Mouse (Mus musculus) C2C12 (cell line): ENCODE measurements around the gene Trp73. TPM values are rescaled to one million over a fixed set of nuclear protein-coding genes. Genes with fewer than 3 reads are reported as not detected.

Experiments
- H3K27me3 ChIP-seq: one replicate; pipeline ENCODE4 v1.6.1; 2011; ENCODE audit not compliant: control insufficient read depth, insufficient read depth, insufficient read length
- H3K36me3 ChIP-seq: one replicate; pipeline ENCODE4 v1.6.1; 2011; ENCODE audit not compliant: control insufficient read depth, insufficient read depth
- H3K4me3 ChIP-seq: one replicate; pipeline ENCODE4 v1.5.1; 2011; ENCODE audit warnings: mild to moderate bottlenecking, control low read depth; ENCODE audit not compliant: poor library complexity, insufficient read depth, severe bottlenecking
- H3K79me2 ChIP-seq: one replicate; pipeline ENCODE4 v1.6.1; 2011; ENCODE audit not compliant: control insufficient read depth, insufficient read depth
- H3K79me3 ChIP-seq: one replicate; pipeline ENCODE4 v1.6.1; 2011; ENCODE audit warnings: low read depth, control low read depth
- H3ac ChIP-seq: one replicate; pipeline ENCODE3; 2011; ENCODE audit warnings: low read depth; ENCODE audit not compliant: control insufficient read depth, insufficient read length
- CEBPB ChIP-seq: IDR thresholded peaks from one replicate; pipeline ENCODE4 v1.6.1; 2011; ENCODE audit warnings: low read depth, mild to moderate bottlenecking, control low read depth, moderate library complexity
- CTCF ChIP-seq: IDR thresholded peaks from one replicate; pipeline ENCODE4 v1.5.1; 2011; ENCODE audit not compliant: control insufficient read depth, insufficient read depth, insufficient read length
- FOSL1 ChIP-seq: IDR thresholded peaks from one replicate; pipeline ENCODE4 v1.8.0; 2011; ENCODE audit warnings: mild to moderate bottlenecking, low read length; ENCODE audit not compliant: poor library complexity, insufficient read depth, severe bottlenecking
- MAX ChIP-seq: IDR thresholded peaks from one replicate; pipeline ENCODE4 v1.6.1; 2011; ENCODE audit warnings: mild to moderate bottlenecking, control low read depth
- MYOD1 ChIP-seq: IDR thresholded peaks from one replicate; pipeline ENCODE4 v1.6.1; 2011; ENCODE audit warnings: low read depth; ENCODE audit not compliant: control insufficient read depth, insufficient read length
- MYOG ChIP-seq: IDR thresholded peaks from one replicate; pipeline ENCODE4 v1.6.1; 2011; ENCODE audit not compliant: control insufficient read depth, insufficient read length; ENCODE audit errors: extremely low read depth
- USF1 ChIP-seq: IDR thresholded peaks from one replicate; pipeline ENCODE4 v1.6.1; 2011; ENCODE audit warnings: low read depth, mild to moderate bottlenecking, control low read depth, moderate library complexity
- polyA plus RNA-seq: library from polyadenylated mRNA; unstranded; fragments of >200 nt; fragmentation: generic; extraction: Trizol; gene quantifications from one replicate; pipeline ENCODE4 v1.2.1, GENCODE M21; 2012; ENCODE audit warnings: missing spikeins

Trp73 gene
- polyA plus RNA-seq, 1 experiment = 0.01 TPM

DNA sequence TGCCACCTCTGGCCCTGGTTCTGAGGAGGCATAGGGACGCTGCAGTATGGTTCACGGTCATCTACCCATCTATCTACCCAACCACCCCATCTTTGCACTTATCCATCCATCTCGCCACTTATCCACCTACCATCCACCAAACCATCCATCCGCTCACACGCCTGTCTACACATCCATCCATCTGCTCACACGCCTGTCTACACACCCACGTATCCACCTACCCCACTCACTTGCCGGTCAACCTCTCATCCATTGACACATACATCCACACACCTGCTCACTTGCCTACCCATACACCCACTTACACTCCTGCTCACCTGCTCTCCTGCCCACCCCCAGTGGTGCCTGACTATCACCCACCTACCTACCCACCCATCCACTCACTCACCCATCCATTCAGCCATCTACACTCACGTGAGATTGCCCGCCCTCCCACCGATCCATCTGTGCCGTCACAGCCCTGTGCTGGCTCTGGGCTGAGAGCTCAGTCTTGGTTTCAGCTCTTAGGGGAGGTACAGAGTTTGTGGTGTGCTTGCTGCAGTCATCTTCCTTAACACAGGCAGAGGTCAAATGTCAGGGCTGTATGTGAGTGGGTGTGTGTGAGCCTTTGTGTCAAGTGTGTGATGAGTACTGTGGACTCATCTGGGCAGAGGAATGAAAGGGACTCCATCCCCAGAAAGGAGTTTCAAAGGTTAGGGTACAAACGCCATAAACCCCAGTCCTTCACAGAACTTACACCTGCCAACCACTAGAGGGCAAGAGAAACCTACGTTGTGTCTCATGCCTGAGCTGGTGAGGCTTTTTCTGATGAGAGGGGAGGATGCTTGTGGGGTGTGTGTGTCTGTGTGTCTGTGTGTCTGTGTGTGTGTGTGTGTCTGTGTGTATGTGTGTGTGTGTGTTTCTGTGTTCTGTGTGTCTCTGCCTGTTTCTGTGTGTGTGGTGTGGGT, 74.9 kb downstream of the Trp73 start:
- peaks cover 20% of the 10 kb centered on the region for H3K27me3 ChIP-seq
- H3K4me3 ChIP-seq = no peak overlapping the region
- no peak overlapping the region for H3ac ChIP-seq
- H3K79me2 ChIP-seq = no peaks in the 10 kb centered on the region
- H3K36me3 ChIP-seq = no peaks in the 10 kb centered on the region
- TF ChIP-seq MYOD1 (no peak), CTCF (peak; percentile 46)
- no peaks in the 10 kb centered on the region for H3K79me3 ChIP-seq

DNA sequence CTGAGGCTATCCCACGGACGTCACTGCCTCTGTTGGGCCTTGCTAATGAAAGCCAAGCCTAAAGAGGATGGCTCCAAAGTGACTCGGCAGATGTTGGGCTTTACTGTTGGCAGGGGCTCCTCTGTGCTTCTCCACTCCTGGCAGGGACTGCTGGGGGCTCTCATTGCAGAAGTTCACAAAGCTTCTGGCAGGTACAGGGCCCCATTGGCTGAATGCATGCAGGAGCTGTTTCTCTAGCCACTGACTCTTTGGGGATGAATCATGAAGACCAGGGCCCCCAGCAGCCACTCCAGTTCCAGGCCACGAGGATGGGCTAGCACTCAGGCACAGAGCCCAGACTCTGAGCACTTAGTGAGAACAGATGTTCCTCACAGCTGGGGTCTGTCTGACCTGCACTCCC, 82.3 kb downstream of the Trp73 start:
- no peaks in the 10 kb centered on the region for H3K79me2 ChIP-seq
- no peak overlapping the region for H3ac ChIP-seq
- H3K36me3 ChIP-seq = no peaks in the 10 kb centered on the region
- TF ChIP-seq MYOD1 (no peak), FOSL1 (no peak), USF1 (no peak), MAX (no peak), CEBPB (no peak), CTCF (no peak), MYOG (no peak)
- no peaks in the 10 kb centered on the region for H3K79me3 ChIP-seq
- no peak overlapping the region for H3K4me3 ChIP-seq
- H3K27me3 ChIP-seq = peaks cover 19% of the 10 kb centered on the region

DNA sequence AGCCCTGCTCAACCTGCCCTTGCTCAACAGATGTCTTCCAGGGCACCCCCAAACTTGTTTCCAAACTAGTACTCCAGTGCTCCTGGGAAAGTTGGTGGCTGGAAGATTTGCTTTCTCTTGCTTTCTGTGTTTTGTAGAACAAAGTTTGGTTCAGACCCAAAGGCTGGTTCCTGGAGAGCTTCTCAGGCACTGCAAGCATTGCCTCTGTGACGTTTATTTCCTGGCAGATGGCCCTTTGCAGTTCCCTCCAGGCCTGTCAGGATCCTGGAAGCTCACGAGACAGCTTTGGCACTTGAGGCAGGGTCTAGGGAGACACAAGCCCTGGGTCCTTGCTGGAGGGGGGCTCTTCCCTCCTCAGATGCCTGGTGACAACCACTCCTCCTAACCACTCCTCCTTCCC, 83.3 kb downstream of the Trp73 start:
- Histone ChIP-seq H3K4me3 (no peak overlapping the region), H3ac (no peak overlapping the region), H3K27me3 (peaks cover 13% of the 10 kb centered on the region), H3K36me3 (no peaks in the 10 kb centered on the region), H3K79me2 (no peaks in the 10 kb centered on the region), H3K79me3 (no peaks in the 10 kb centered on the region)
- TF ChIP-seq MAX (no peak), USF1 (no peak), CTCF (no peak), MYOD1 (no peak), FOSL1 (no peak), MYOG (no peak), CEBPB (no peak)

DNA sequence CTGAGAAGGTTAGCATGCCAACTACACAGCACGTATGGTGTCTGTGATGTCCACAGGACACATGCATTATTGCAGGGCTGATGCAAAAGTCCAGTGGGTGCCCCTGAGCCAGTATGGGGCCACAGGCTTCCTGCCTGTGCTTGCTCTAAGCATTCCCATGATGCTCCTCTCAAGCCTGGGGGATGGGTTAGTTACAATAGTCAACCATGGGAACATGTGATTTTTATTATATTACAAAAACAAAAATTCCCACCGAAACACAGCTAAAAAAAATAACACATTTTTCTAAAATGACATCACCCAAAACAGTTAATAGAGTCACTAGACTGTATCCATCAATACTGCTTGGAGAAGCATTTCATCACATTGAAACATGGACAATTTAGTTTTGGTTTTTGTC, 84.0 kb downstream of the Trp73 start:
- TF ChIP-seq CEBPB (no peak), CTCF (no peak), MAX (no peak), MYOD1 (no peak), USF1 (no peak), FOSL1 (no peak), MYOG (no peak)
- H3ac ChIP-seq = no peak overlapping the region
- H3K27me3 ChIP-seq = peaks cover 10% of the 10 kb centered on the region
- no peaks in the 10 kb centered on the region for H3K36me3 ChIP-seq
- no peaks in the 10 kb centered on the region for H3K79me3 ChIP-seq
- no peaks in the 10 kb centered on the region for H3K79me2 ChIP-seq
- no peak overlapping the region for H3K4me3 ChIP-seq

DNA sequence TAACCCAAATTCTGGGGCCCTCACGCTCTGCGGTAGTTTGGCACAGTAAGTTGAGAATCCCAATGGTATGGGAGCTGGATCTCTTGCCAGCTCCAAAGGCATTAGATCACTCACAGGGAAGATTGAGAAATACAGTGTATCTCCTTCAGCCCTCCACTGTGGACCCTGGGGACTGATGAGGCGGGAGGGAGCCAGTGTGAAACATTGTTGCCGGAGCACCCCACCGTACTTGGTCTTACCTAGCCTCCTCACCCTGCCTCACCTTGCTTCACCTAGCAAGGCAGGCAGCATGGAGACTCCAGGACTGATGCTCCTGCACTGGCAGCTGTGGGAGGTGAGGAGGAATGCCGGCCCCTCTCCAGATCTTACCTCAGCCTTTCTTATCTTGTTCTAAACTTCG, 84.5 kb downstream of the Trp73 start:
- no peak overlapping the region for H3ac ChIP-seq
- no peaks in the 10 kb centered on the region for H3K36me3 ChIP-seq
- no peak overlapping the region for H3K4me3 ChIP-seq
- no peaks in the 10 kb centered on the region for H3K79me2 ChIP-seq
- H3K27me3 ChIP-seq = peaks cover 10% of the 10 kb centered on the region
- TF ChIP-seq MAX = no peak
- TF ChIP-seq MYOG = no peak
- no peak for TF ChIP-seq MYOD1
- no peak for TF ChIP-seq FOSL1
- H3K79me3 ChIP-seq = no peaks in the 10 kb centered on the region

DNA sequence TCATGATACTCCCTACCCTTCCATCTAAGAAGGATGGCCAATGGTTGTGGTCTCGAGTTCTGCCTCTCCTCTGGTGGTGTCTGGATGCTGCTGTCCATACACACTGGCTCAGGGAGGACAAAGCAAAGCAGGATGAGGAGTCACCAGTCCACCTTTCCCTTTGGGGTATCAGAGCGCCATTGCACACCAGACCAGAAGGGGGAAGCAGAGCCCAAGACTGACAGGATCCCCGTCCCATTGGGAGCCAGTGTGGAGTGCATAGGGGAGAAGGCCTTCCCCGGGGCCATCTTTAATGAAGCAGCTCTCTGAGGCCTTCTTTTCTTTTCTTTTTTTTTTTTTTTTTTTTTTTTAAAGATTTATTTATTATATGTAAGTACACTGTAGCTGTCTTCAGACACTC, 86.9 kb downstream of the Trp73 start:
- Histone ChIP-seq H3K79me3 (no peaks in the 10 kb centered on the region), H3K79me2 (no peaks in the 10 kb centered on the region), H3ac (no peak overlapping the region), H3K27me3 (no peaks in the 10 kb centered on the region), H3K36me3 (no peaks in the 10 kb centered on the region), H3K4me3 (no peak overlapping the region)
- TF ChIP-seq USF1 (no peak), MYOD1 (no peak), CTCF (no peak), FOSL1 (no peak), CEBPB (no peak), MAX (no peak), MYOG (no peak)
